Mouse (Mus musculus): Measurements from ENCODE around the gene Clstn3. TPM values are rescaled to one million over a fixed set of nuclear protein-coding genes. Genes with fewer than 3 reads are reported as not detected.

The Clstn3 gene
- polyA plus RNA-seq, 1 experiment from 2014 or later, result 1.2 TPM

- Histone ChIP-seq H3K4me1 (replicated peaks; ENCODE audit: control insufficient read depth, insufficient read depth) (no peaks in the 10 kb centered on the region), H3K27me3 (ENCODE audit: control insufficient read depth, insufficient read depth, low read length) (no peaks in the 10 kb centered on the region), H3K4me3 (ENCODE audit: low read depth, low read length) (no peak overlapping the region), H3K9ac (ENCODE audit: low read length) (no peak overlapping the region), H3K9me3 (ENCODE audit: control insufficient read depth, low read length) (no peaks in the 10 kb centered on the region), H3K27ac (replicated peaks) (no peak overlapping the region), H3K4me2 (replicated peaks; ENCODE audit: low read depth) (no peak overlapping the region), H3K36me3 (ENCODE audit: control insufficient read depth, insufficient read depth, low read length) (no peaks in the 10 kb centered on the region)
- DNase-seq (ENCODE audit: low spot score) (no peak), ATAC-seq (ENCODE audit: low FRiP score, low TSS enrichment) (no peak)
- 67% methylated on average over 5 of the region's 5 CpGs for WGBS
- no peak for TF ChIP-seq CTCF (IDR thresholded peaks at IDR 0.05; ENCODE audit: low read depth)
- no peak for TF ChIP-seq EP300 (optimal IDR thresholded peaks at IDR 0.05)
Measured at GRCm38 (mm10) chr6:124435173-124435572, 29.4 kb downstream of the Clstn3 start.

- no peak for TF ChIP-seq CTCF (IDR thresholded peaks at IDR 0.05; ENCODE audit: low read depth)
- TF ChIP-seq EP300 (optimal IDR thresholded peaks at IDR 0.05), result no peak
- 86% methylated on average over 8 of the region's 8 CpGs for WGBS
- no peaks in the 10 kb centered on the region for H3K27me3 ChIP-seq (ENCODE audit: control insufficient read depth, insufficient read depth, low read length)
- H3K4me1 ChIP-seq (replicated peaks; ENCODE audit: control insufficient read depth, insufficient read depth), result no peaks in the 10 kb centered on the region
- H3K9me3 ChIP-seq (ENCODE audit: control insufficient read depth, low read length), result no peaks in the 10 kb centered on the region
- H3K4me2 ChIP-seq (replicated peaks; ENCODE audit: low read depth), result no peak overlapping the region
- ATAC-seq (ENCODE audit: low FRiP score, low TSS enrichment) (no peak), DNase-seq (ENCODE audit: low spot score) (no peak)
- H3K4me3 ChIP-seq (ENCODE audit: low read depth, low read length), result no peak overlapping the region
- H3K9ac ChIP-seq (ENCODE audit: low read length), result no peak overlapping the region
- H3K27ac ChIP-seq (replicated peaks), result no peak overlapping the region
- no peaks in the 10 kb centered on the region for H3K36me3 ChIP-seq (ENCODE audit: control insufficient read depth, insufficient read depth, low read length)
Measured at GRCm38 (mm10) chr6:124433688-124434324, 30.8 kb downstream of the Clstn3 start.

DNA sequence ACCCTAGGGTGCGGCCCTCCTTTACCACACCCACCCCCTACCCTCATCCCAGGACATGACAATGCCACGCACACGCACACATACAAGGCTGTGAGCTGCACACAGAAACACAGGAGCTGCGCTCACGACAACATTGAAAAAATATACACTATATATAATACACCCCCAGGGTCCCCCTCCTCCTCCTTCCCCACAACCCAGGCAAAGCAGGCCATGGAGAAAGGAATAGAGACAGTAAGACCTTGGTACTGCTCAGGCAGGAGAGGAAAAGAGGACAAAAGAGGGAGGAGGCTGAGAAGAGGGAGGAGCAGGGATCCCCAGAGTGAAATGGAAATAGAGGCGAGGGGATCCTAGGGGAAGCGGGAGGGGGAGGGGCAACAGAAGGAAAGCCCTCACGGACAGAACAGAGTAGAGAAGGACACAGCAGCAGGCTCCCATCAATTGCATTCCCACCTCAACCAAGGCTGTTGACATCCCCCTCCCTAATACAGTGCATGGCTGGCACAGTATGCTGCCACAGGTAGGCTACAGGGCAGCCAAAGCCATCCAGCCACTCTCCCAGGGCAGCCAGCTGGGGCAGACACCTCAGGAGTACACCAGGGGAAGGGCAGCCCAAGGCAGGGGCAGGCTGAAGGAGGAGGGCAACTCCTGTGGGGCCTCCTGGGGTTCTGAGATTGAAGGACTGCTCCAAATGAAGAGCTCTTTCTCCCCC is 33.7 kb downstream of the Clstn3 start:
- no peak overlapping the region for H3K27ac ChIP-seq (replicated peaks)
- TF ChIP-seq EP300 (optimal IDR thresholded peaks at IDR 0.05) (no peak), CTCF (IDR thresholded peaks at IDR 0.05; ENCODE audit: low read depth) (no peak)
- no peaks in the 10 kb centered on the region for H3K27me3 ChIP-seq (ENCODE audit: control insufficient read depth, insufficient read depth, low read length)
- WGBS, result 54% methylated on average over 8 of the region's 8 CpGs
- ATAC-seq (ENCODE audit: low FRiP score, low TSS enrichment), result no peak
- H3K9ac ChIP-seq (ENCODE audit: low read length), result no peak overlapping the region
- no peaks in the 10 kb centered on the region for H3K4me1 ChIP-seq (replicated peaks; ENCODE audit: control insufficient read depth, insufficient read depth)
- no peaks in the 10 kb centered on the region for H3K9me3 ChIP-seq (ENCODE audit: control insufficient read depth, low read length)
- H3K4me2 ChIP-seq (replicated peaks; ENCODE audit: low read depth), result no peak overlapping the region
- H3K4me3 ChIP-seq (ENCODE audit: low read depth, low read length), result no peak overlapping the region
- DNase-seq (ENCODE audit: low spot score), result no peak
- no peaks in the 10 kb centered on the region for H3K36me3 ChIP-seq (ENCODE audit: control insufficient read depth, insufficient read depth, low read length)

DNA sequence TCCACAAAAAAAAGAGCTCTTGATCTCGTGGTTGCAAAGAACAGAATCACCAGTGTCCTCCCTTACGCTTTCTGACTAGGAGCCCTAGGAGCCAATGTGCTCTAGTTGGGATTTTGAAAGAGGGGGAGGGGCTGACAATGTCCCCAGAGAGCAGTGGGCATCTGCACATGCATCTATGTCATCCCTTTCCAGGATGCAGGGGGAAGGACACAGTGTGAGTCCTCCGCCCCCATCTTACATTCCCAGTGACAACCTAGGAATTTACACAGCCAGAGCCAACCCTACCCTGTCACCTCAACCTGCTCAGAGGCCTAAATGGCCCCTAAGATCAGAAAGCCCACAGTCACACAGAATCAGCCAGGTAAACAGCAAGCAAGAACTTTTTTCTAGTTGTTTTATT is 34.2 kb downstream of the Clstn3 start:
- Histone ChIP-seq H3K9me3 (ENCODE audit: control insufficient read depth, low read length) (no peaks in the 10 kb centered on the region), H3K9ac (ENCODE audit: low read length) (no peak overlapping the region), H3K27me3 (ENCODE audit: control insufficient read depth, insufficient read depth, low read length) (no peaks in the 10 kb centered on the region), H3K4me3 (ENCODE audit: low read depth, low read length) (no peak overlapping the region), H3K27ac (replicated peaks) (no peak overlapping the region), H3K36me3 (ENCODE audit: control insufficient read depth, insufficient read depth, low read length) (no peaks in the 10 kb centered on the region), H3K4me1 (replicated peaks; ENCODE audit: control insufficient read depth, insufficient read depth) (no peaks in the 10 kb centered on the region), H3K4me2 (replicated peaks; ENCODE audit: low read depth) (no peak overlapping the region)
- DNase-seq (ENCODE audit: low spot score), result no peak
- no peak for ATAC-seq (ENCODE audit: low FRiP score, low TSS enrichment)
- TF ChIP-seq EP300 (optimal IDR thresholded peaks at IDR 0.05) (no peak), CTCF (IDR thresholded peaks at IDR 0.05; ENCODE audit: low read depth) (no peak)
- WGBS, result 70% methylated on average over 3 of the region's 3 CpGs

- H3K4me1 ChIP-seq (replicated peaks; ENCODE audit: control insufficient read depth, insufficient read depth), result no peaks in the 10 kb centered on the region
- no peak for DNase-seq (ENCODE audit: low spot score)
- H3K27me3 ChIP-seq (ENCODE audit: control insufficient read depth, insufficient read depth, low read length), result no peaks in the 10 kb centered on the region
- no peak for ATAC-seq (ENCODE audit: low FRiP score, low TSS enrichment)
- H3K4me3 ChIP-seq (ENCODE audit: low read depth, low read length), result no peak overlapping the region
- H3K4me2 ChIP-seq (replicated peaks; ENCODE audit: low read depth), result no peak overlapping the region
- no peaks in the 10 kb centered on the region for H3K36me3 ChIP-seq (ENCODE audit: control insufficient read depth, insufficient read depth, low read length)
- no peaks in the 10 kb centered on the region for H3K9me3 ChIP-seq (ENCODE audit: control insufficient read depth, low read length)
- H3K27ac ChIP-seq (replicated peaks), result no peak overlapping the region
- H3K9ac ChIP-seq (ENCODE audit: low read length), result no peak overlapping the region
- 61% methylated on average over 5 of the region's 6 CpGs for WGBS
- TF ChIP-seq EP300 (optimal IDR thresholded peaks at IDR 0.05), result no peak
- TF ChIP-seq CTCF (IDR thresholded peaks at IDR 0.05; ENCODE audit: low read depth), result no peak
Measured at GRCm38 (mm10) chr6:124427791-124428576, 36.6 kb downstream of the Clstn3 start.

All from stomach, postnatal 0 days (tissue).